Mouse (Mus musculus): ENCODE measurements around the gene Gdap1l1.

DNA sequence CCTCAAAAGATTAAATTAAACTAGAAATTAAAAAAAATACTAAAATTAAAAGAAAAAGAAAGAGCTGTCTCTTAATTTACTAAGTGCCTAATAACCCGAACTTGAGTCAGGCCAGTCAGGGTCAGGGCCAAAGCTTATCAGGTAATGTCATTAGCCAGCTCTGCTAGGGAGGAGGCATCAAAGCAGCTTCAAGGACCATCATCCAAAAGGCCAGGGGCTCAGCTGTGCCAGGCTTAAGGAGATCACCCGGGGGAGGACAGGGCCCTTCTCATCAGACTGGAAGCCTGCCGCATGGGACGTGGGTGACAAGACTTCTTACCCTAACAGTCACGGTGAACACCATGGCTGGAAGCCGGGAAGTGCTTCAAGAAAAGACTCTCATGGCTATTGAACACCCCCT is 29.3 kb downstream of the Gdap1l1 start:
- TF ChIP-seq POLR2A (IDR thresholded peaks at IDR 0.05; ENCODE audit: low read depth, low read length) (no peak), CTCF (conservative IDR thresholded peaks at IDR 0.05; ENCODE audit: insufficient read depth, insufficient read length, low read depth, low read length) (no peak)
